Mouse (Mus musculus) lung, embryonic 14.5 days (tissue): ENCODE results near the gene Tssk1. TPM values are rescaled to one million over a fixed set of nuclear protein-coding genes. Genes with fewer than 3 reads are reported as not detected.
A peak's percentile ranks its signal among the peaks of the same experiment; 100 is the strongest.

Experiments
- ATAC-seq: fragments of 200-750 bp; cut with Nextera tagmentation; 2 replicates; pipeline ENCODE4 v1.8.0; 2017; ENCODE audit warnings: mild to moderate bottlenecking, moderate TSS enrichment, moderate library complexity; ENCODE audit not compliant: insufficient read depth
- DNase-seq: peaks from one replicate; pipeline ENCODE4 v3.0.0-alpha.2; 2015
- H3K27ac ChIP-seq: fragments of 300-500 bp; sonication (generic); 2 replicates; pipeline ENCODE4 v1.5.1; 2014; ENCODE audit warnings: low read depth, mild to moderate bottlenecking, moderate library complexity
- H3K27me3 ChIP-seq: fragments of 300-500 bp; sonication (generic); 2 replicates; pipeline ENCODE4 v1.6.1; 2014; ENCODE audit warnings: low read length, control low read depth; ENCODE audit not compliant: insufficient read depth
- H3K36me3 ChIP-seq: fragments of 300-500 bp; sonication (generic); 2 replicates; pipeline ENCODE4 v1.6.1; 2014; ENCODE audit warnings: control low read depth; ENCODE audit not compliant: insufficient read depth
- H3K4me1 ChIP-seq: fragments of 300-500 bp; sonication (generic); 2 replicates; pipeline ENCODE4 v1.6.1; 2014; ENCODE audit warnings: antibody characterized with exemption, control low read depth; ENCODE audit not compliant: insufficient read depth
- H3K4me2 ChIP-seq: fragments of 300-500 bp; sonication (generic); 2 replicates; pipeline ENCODE4 v1.6.1; 2014; ENCODE audit warnings: mild to moderate bottlenecking
- H3K4me3 ChIP-seq: fragments of 300-500 bp; sonication (generic); 2 replicates; pipeline ENCODE4 v1.5.1; 2014; ENCODE audit warnings: low read depth, low read length
- H3K9ac ChIP-seq: fragments of 300-500 bp; sonication (generic); 2 replicates; pipeline ENCODE4 v1.6.1; 2014
- H3K9me3 ChIP-seq: fragments of 300-500 bp; sonication (generic); 2 replicates; pipeline ENCODE4 v1.6.1; 2016; ENCODE audit warnings: low read depth, low read length, control low read depth
- CTCF ChIP-seq: IDR thresholded peaks from 2 replicates; pipeline ENCODE4 v1.5.1; 2016; ENCODE audit warnings: antibody characterized with exemption, low read depth
- WGBS: fragments of 180-500 bp; shearing (Covaris S2); extraction: QIAGEN DNeasy Blood & Tissue Kit; methylation state at CpG from one replicate; pipeline ENCODE4 v1.1.7; 2014; 5-methylcytosine and 5-hydroxymethylcytosine counted together
- polyA plus RNA-seq: library from polyadenylated mRNA; unstranded; fragments of >200 nt; fragmentation: Nextera tagmentation; extraction: Ambion mirVana; gene quantifications from 2 replicates; pipeline ENCODE4 v1.2.1, GENCODE M21; 2014

Tssk1 gene
- polyA plus RNA-seq, 1 experiment from 2014 or later: 0.09 TPM

DNA sequence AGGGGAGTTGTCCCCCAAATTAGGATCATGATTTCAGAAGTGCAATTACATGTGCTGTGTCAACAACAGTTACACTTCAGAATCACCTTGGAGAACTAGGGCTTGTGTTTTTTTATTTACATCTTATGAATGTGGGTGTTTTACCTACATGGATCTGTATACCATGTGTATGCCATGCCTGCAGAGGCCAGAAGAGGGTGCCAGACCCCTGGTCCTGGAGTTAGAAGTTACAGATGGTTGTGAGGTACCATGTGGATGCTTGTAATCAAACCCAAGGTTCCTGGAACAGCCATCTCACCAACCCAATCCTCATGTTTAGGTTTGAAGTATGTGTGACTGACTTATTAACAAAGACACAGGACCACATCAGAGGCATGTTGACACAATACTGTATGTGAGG, 35.4 kb upstream of the Tssk1 start:
- peak; percentile 53 for DNase-seq

DNA sequence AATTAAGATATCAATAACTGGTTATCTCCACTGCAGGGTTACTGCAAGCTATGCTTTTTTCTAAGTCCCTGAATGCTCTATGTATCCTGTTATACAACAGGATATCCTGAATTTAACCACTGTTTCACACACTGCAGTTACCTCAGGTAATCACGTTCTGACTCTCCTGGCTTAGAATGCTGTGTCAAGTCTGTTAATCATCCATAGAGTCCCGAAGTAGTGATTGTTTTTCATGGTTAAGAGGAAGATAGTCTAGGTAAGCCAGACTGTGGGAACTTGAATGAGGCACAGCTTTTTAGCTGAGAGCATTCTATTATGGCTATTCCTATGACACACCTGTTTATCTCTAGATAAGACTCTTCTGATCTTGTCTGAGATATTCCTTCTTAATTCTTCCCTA, 28.7 kb upstream of the Tssk1 start:
- ATAC-seq (no peak), DNase-seq (no peak)
- Histone ChIP-seq H3K27me3 (no peaks in the 10 kb centered on the region), H3K9ac (no peak overlapping the region), H3K27ac (no peak overlapping the region), H3K4me2 (no peak overlapping the region), H3K4me1 (no peaks in the 10 kb centered on the region), H3K4me3 (no peak overlapping the region), H3K9me3 (no peaks in the 10 kb centered on the region), H3K36me3 (peaks cover 28% of the 10 kb centered on the region; the same call in 1 of the 2 replicates)
- no peak for TF ChIP-seq CTCF
- WGBS: 68% methylated on average over 2 of the region's 2 CpGs

More for the DNA sequence above, 35.4 kb upstream of the Tssk1 start:
- H3K36me3 ChIP-seq: peaks cover 71% of the 10 kb centered on the region
- no peaks in the 10 kb centered on the region for H3K27me3 ChIP-seq
- no peak overlapping the region for H3K4me2 ChIP-seq
- H3K4me1 ChIP-seq: no peaks in the 10 kb centered on the region
- H3K27ac ChIP-seq: no peak overlapping the region
- ATAC-seq: no peak
- no peak overlapping the region for H3K4me3 ChIP-seq
- no peak overlapping the region for H3K9ac ChIP-seq
- TF ChIP-seq CTCF: peak; percentile 62
- no peaks in the 10 kb centered on the region for H3K9me3 ChIP-seq

DNA sequence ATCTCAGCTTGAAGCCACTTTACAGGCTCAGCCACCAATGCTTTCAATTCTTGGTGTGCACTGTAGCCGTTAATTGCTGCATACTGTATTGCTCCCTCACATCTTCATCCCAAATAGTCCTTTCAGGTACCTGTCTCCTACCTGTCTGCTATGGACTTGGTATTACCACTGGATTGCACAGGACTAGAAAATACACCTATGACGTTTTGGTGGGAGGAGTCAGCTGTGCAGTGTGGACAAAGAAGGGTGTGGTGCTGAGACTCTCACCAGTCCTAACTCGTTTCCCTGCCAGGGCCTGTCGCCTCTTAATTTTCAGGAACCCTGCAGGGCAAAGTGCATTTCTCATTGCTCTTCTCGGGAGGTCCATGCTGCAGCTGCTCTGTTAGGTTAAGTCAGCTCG, 28.3 kb upstream of the Tssk1 start:
- WGBS: 73% methylated on average over 6 of the region's 6 CpGs

DNA sequence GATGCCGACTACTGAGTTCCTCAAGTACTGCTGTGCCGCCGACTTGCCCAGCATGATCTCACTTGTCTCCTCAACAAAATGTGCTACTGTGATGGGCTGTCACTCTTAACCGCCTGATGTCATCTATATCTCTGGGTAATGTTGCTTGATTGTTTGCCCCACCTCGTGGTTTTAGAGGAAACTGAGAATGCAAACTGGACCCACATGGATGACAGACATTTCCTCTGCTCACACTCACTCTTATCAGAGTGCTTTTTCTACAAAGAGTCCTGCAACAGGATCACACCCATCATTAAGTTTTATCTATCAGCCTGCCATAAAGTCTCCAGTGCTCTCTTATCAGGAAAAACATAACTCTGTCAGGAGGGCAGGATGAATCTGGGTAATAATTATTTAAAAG, 22.8 kb upstream of the Tssk1 start:
- H3K36me3 ChIP-seq: peaks cover 39% of the 10 kb centered on the region
- WGBS: 56% methylated on average over 5 of the region's 5 CpGs
- H3K4me1 ChIP-seq: no peaks in the 10 kb centered on the region

More for the DNA sequence above, 28.3 kb upstream of the Tssk1 start:
- H3K4me1 ChIP-seq: no peaks in the 10 kb centered on the region
- H3K9me3 ChIP-seq: no peaks in the 10 kb centered on the region
- H3K27ac ChIP-seq: no peak overlapping the region
- H3K4me3 ChIP-seq: no peak overlapping the region
- DNase-seq (no peak), ATAC-seq (no peak)
- H3K4me2 ChIP-seq: no peak overlapping the region
- no peak for TF ChIP-seq CTCF
- H3K36me3 ChIP-seq: peaks cover 27% of the 10 kb centered on the region; the same call in 1 of the 2 replicates
- no peak overlapping the region for H3K9ac ChIP-seq
- H3K27me3 ChIP-seq: no peaks in the 10 kb centered on the region

DNA sequence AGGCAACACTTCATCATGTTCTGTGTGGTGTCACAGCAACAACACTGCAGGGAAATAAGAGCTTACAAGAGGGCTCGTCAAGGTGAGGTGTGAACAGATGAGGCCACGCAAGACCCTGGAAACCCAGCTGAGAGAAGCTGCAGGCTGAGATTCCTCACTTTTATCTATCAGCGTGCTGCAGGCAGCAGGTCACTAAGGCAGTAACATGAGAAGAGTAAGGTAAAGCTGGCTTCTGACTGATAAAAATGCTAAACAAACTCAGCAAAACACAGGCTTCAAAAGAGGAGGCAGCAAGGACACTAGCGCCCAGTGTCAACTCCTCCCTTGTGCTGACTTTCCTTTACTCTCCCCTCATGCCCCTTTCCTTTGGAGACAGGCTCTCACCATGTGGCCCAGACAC, 21.0 kb upstream of the Tssk1 start:
- Histone ChIP-seq H3K9ac (no peak overlapping the region), H3K4me3 (no peak overlapping the region), H3K27me3 (no peaks in the 10 kb centered on the region), H3K4me1 (no peaks in the 10 kb centered on the region), H3K27ac (no peak overlapping the region), H3K4me2 (no peak overlapping the region), H3K36me3 (peaks cover 39% of the 10 kb centered on the region), H3K9me3 (no peaks in the 10 kb centered on the region)
- no peak for ATAC-seq
- 25% methylated on average over 4 of the region's 4 CpGs for WGBS
- DNase-seq: no peak
- TF ChIP-seq CTCF: no peak

More for the DNA sequence above, 22.8 kb upstream of the Tssk1 start:
- Histone ChIP-seq H3K27me3 (no peaks in the 10 kb centered on the region), H3K9me3 (no peaks in the 10 kb centered on the region), H3K27ac (no peak overlapping the region), H3K4me2 (no peak overlapping the region), H3K9ac (no peak overlapping the region), H3K4me3 (no peak overlapping the region)
- no peak for TF ChIP-seq CTCF
- ATAC-seq: no peak
- DNase-seq: no peak

DNA sequence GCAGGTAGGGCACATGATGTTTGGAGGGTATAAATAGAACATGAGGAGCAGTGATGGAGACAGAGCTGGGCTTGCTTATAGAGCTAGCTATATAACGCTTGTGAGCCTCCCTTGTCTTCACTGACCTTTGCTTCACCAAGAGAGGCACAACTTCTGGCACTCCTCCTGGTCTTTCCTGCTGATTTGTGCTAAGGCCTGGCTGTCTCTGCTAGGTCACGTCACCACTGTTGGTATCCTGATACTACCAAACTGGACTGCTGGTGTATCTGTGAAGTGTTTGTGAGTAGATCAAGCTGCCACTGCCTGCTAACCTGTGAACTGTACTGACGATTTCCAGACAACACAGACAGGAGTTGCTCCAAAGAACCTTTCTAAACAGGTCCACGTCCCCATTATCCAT, 18.8 kb upstream of the Tssk1 start:
- 60% methylated on average over 4 of the region's 4 CpGs for WGBS
- Histone ChIP-seq H3K27me3 (no peaks in the 10 kb centered on the region), H3K36me3 (peaks cover 28% of the 10 kb centered on the region), H3K9ac (no peak overlapping the region), H3K9me3 (no peaks in the 10 kb centered on the region), H3K4me1 (no peaks in the 10 kb centered on the region), H3K4me3 (no peak overlapping the region), H3K27ac (no peak overlapping the region), H3K4me2 (no peak overlapping the region)
- ATAC-seq (no peak), DNase-seq (no peak)
- no peak for TF ChIP-seq CTCF

DNA sequence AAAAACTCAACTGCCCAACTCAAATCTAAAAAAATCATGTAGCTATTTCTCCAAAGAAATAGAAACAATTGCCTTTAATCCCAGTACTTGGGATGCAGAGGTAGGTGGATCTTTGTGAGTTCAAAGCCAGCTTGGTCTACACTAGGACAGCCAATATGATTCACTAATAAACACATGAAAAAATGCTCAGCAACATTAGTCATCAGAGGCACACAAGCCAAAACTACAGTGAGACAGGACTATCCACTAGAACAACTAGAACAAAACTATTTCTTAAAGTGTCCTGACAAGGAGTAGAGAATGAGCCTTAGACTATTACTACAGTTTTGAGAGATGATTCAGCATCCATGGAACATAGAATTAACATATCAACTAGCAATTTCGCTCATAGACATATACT, 17.9 kb upstream of the Tssk1 start:
- H3K4me2 ChIP-seq: no peak overlapping the region
- H3K4me3 ChIP-seq: no peak overlapping the region
- no peaks in the 10 kb centered on the region for H3K9me3 ChIP-seq
- ATAC-seq (no peak), DNase-seq (no peak)
- H3K27ac ChIP-seq: no peak overlapping the region
- H3K36me3 ChIP-seq: peaks cover 19% of the 10 kb centered on the region
- no peak for TF ChIP-seq CTCF
- H3K27me3 ChIP-seq: no peaks in the 10 kb centered on the region
- H3K9ac ChIP-seq: no peak overlapping the region
- 94% methylated on average over 1 of the region's 1 CpGs for WGBS
- H3K4me1 ChIP-seq: no peaks in the 10 kb centered on the region

DNA sequence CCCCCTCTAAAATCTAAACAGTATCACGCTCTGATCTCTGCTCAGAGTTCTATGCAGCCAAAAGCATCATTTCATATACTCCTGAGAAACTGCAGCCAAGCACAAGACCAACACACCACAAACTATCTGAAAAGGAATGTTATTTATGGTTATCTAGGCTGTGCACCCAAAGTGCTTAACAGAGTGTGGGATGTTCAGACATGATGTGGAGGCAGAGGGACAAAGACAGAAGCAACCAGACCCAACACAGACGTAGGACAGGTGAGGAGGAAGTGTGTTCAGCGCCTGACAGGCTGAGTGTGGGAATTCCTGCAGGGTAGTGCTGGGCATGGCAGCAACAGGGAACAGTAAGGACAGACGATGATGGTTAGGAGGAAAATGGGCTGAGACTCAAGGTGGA, 14.5 kb upstream of the Tssk1 start:
- Histone ChIP-seq H3K27ac (no peak overlapping the region), H3K4me3 (no peak overlapping the region), H3K9me3 (no peaks in the 10 kb centered on the region), H3K4me1 (0 out of 2 replicates have a peak, but pooled peaks cover 4% of the 10 kb centered on the region), H3K4me2 (no peak overlapping the region), H3K36me3 (peaks cover 9% of the 10 kb centered on the region; the same call in 1 of the 2 replicates), H3K9ac (no peak overlapping the region), H3K27me3 (no peaks in the 10 kb centered on the region)
- ATAC-seq (no peak), DNase-seq (no peak)
- no peak for TF ChIP-seq CTCF
- WGBS: 75% methylated on average over 4 of the region's 4 CpGs
